Comparison of ENCODE assay signal across 22 mouse cellular contexts in the genomic region with DNA sequence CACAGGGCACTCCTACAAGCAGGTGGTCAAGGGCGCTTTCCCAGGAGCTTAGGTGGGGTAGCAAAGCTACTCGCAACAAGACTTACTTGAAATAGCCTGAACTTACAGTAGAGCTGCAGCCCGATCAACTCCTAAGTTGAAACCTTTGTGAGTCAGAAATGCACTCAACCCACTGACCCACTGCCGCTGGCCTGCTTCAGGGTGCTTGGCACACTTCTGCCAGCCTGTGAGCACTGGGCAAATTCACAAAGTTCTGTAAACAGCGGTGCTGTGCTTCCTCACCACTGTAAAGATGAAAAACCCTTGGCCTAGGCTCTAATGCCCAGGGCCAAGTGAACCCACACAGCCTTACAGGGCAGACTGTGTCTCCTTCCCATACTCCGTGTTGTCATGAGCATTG. TPM values are rescaled to one million over a fixed set of nuclear protein-coding genes. Genes with fewer than 3 reads are reported as not detected.
A peak's percentile ranks its signal among the peaks of the same experiment; 100 is the strongest.
DNase-seq lines count a peak whose midpoint lies in the region; ATAC-seq and TF ChIP-seq lines count a peak whose summit lies in the region.
"Had no signal": no experiment of that assay in that cellular context is flagged by ENCODE, and none has a peak within 500 bp of the region (broad histone marks: within the 10 kb centered on the region; RNA-seq: fewer than 3 reads in every experiment).

No protein-coding gene starts in this region.

- H3K4me1 ChIP-seq in lung, postnatal 0 days (ENCODE audit: insufficient read depth, low read depth, low read length), result peaks cover 4% of the 10 kb centered on the region; the same call in 1 of the 2 replicates
- H3K4me1 ChIP-seq in midbrain, embryonic 11.5 days (ENCODE audit: control insufficient read depth, insufficient read depth, low read length), result no peaks in the 10 kb centered on the region
- H3K4me1 ChIP-seq in midbrain, postnatal 0 days (ENCODE audit: insufficient read depth, low read length), result no peaks in the 10 kb centered on the region
- H3K4me1 ChIP-seq in limb, embryonic 10.5 days, result peaks cover 8% of the 10 kb centered on the region

- DNase-seq in lung, postnatal 0 days (ENCODE audit: low spot score), result no peak
- DNase-seq in lung, postnatal 4 days, result no peak
- DNase-seq in lung, postnatal 36 days, result peak; percentile 50
- no peak for DNase-seq in lung, adult 18-20 months
- DNase-seq in midbrain, embryonic 11.5 days (ENCODE audit: low spot score, missing footprints), result peak; percentile 74
- no peak for DNase-seq in midbrain, postnatal 0 days (ENCODE audit: low spot score)
- no peak for DNase-seq in limb, embryonic 10.5 days (ENCODE audit: low spot score)
- DNase-seq in cerebellum, adult 9-10 months, result no peak
- DNase-seq: adrenal gland, adult 2 months; adrenal gland, adult 8-10 months; adrenal gland, postnatal 10 days; adrenal gland, postnatal 14 days; adrenal gland, postnatal 25 days; adrenal gland, postnatal 36 days; B cell, adult 2 months; cerebellum, adult 11 months; cerebellum, adult 11-12 months had no signal

- H3K27ac ChIP-seq in lung, postnatal 0 days (ENCODE audit: low read length), result peak overlapping the region; percentile 26; the same call in 1 of the 2 replicates
- H3K27ac ChIP-seq in midbrain, embryonic 11.5 days (ENCODE audit: low read depth, low read length), result no peak overlapping the region
- H3K27ac ChIP-seq in midbrain, postnatal 0 days (ENCODE audit: low read depth, low read length), result no peak overlapping the region
- H3K27ac ChIP-seq in limb, embryonic 10.5 days, result 0 out of 2 replicates have a peak overlapping the region, but pooled peaks have one; percentile 11

- ATAC-seq in lung, postnatal 0 days, result no peak
- no peak for ATAC-seq in midbrain, embryonic 11.5 days (ENCODE audit: low FRiP score)
- no peak for ATAC-seq in midbrain, postnatal 0 days (ENCODE audit: low FRiP score)
- ATAC-seq: activated CD4-positive, CD25-positive, alpha-beta regulatory T cell, adult 4 months; CD4-positive, CD25-positive, alpha-beta regulatory T cell, adult 4 months; Patski had no signal

- no peaks in the 10 kb centered on the region for H3K9me3 ChIP-seq in lung, postnatal 0 days (ENCODE audit: low read length)
- no peaks in the 10 kb centered on the region for H3K9me3 ChIP-seq in midbrain, embryonic 11.5 days (ENCODE audit: control insufficient read depth, low read length)
- H3K9me3 ChIP-seq in midbrain, postnatal 0 days (ENCODE audit: low read length), result no peaks in the 10 kb centered on the region
- no peaks in the 10 kb centered on the region for H3K9me3 ChIP-seq in limb, embryonic 10.5 days (replicated peaks)
- H3K9me3 ChIP-seq: G1E had no signal

- H3K4me3 ChIP-seq in lung, postnatal 0 days (ENCODE audit: low read depth, low read length), result no peak overlapping the region
- H3K4me3 ChIP-seq in midbrain, embryonic 11.5 days (ENCODE audit: low read depth, low read length), result no peak overlapping the region
- no peak overlapping the region for H3K4me3 ChIP-seq in midbrain, postnatal 0 days (ENCODE audit: low read depth, low read length)
- no peak overlapping the region for H3K4me3 ChIP-seq in limb, embryonic 10.5 days

- WGBS in lung, postnatal 0 days, result 84% methylated on average over 6 of the region's 6 CpGs
- WGBS in midbrain, embryonic 11.5 days, result 93% methylated on average over 6 of the region's 6 CpGs
- WGBS in midbrain, postnatal 0 days, result 92% methylated on average over 6 of the region's 6 CpGs
- WGBS in limb, embryonic 10.5 days, result 94% methylated on average over 6 of the region's 6 CpGs

- H3K36me3 ChIP-seq in lung, postnatal 0 days (ENCODE audit: insufficient read depth, low read length), result no peaks in the 10 kb centered on the region
- no peaks in the 10 kb centered on the region for H3K36me3 ChIP-seq in midbrain, embryonic 11.5 days (ENCODE audit: control insufficient read depth, insufficient read depth, low read length)
- 0 out of 2 replicates have a peak, but pooled peaks cover 2% of the 10 kb centered on the region for H3K36me3 ChIP-seq in midbrain, postnatal 0 days (ENCODE audit: insufficient read depth, low read length)
- no peaks in the 10 kb centered on the region for H3K36me3 ChIP-seq in limb, embryonic 10.5 days

- TF ChIP-seq EP300 in lung, postnatal 0 days (IDR thresholded peaks at IDR 0.05), result no peak

- no peaks in the 10 kb centered on the region for H3K27me3 ChIP-seq in lung, postnatal 0 days (replicated peaks; ENCODE audit: insufficient read depth, low read length)
- no peaks in the 10 kb centered on the region for H3K27me3 ChIP-seq in midbrain, embryonic 11.5 days (ENCODE audit: control insufficient read depth, insufficient read depth, low read length)
- no peaks in the 10 kb centered on the region for H3K27me3 ChIP-seq in midbrain, postnatal 0 days (ENCODE audit: insufficient read depth, low read length)
- no peaks in the 10 kb centered on the region for H3K27me3 ChIP-seq in limb, embryonic 10.5 days (ENCODE audit: low read depth, poor library complexity, severe bottlenecking)
- H3K27me3 ChIP-seq: CH12.LX, Patski had no signal

- H3K4me2 ChIP-seq in lung, postnatal 0 days (replicated peaks; ENCODE audit: low read depth, low read length), result no peak overlapping the region
- H3K4me2 ChIP-seq in midbrain, embryonic 11.5 days, result no peak overlapping the region
- H3K4me2 ChIP-seq in midbrain, postnatal 0 days (ENCODE audit: low read depth, low read length, poor library complexity, severe bottlenecking), result no peak overlapping the region

- TF ChIP-seq CTCF in lung, postnatal 0 days (IDR thresholded peaks at IDR 0.05), result no peak
- TF ChIP-seq CTCF in midbrain, postnatal 0 days (IDR thresholded peaks at IDR 0.05), result no peak

- H3K9ac ChIP-seq in lung, postnatal 0 days (replicated peaks; ENCODE audit: low read depth), result no peak overlapping the region
- H3K9ac ChIP-seq in midbrain, embryonic 11.5 days (ENCODE audit: low read length), result no peak overlapping the region
- H3K9ac ChIP-seq in midbrain, postnatal 0 days (replicated peaks; ENCODE audit: low read length, poor library complexity, severe bottlenecking), result no peak overlapping the region

RNA-seq across cellular contexts. Expression of gene Rpl31, which starts 53.3 kb away (rescaled TPM):
- 379 and 423 TPM in 2 replicates for polyA plus RNA-seq in lung, postnatal 0 days (2015; fragmentation: Nextera tagmentation; extraction: Ambion mirVana)
- 430 and 474 TPM in 2 replicates for polyA plus RNA-seq in midbrain, embryonic 11.5 days (2014; fragmentation: Nextera tagmentation; extraction: Ambion mirVana)
- total RNA-seq in midbrain, postnatal 0 days (2014; rRNA removed), result 273 and 342 TPM in 2 replicates
- 346 and 367 TPM in 2 replicates for polyA plus RNA-seq in midbrain, postnatal 0 days (2015; fragmentation: Nextera tagmentation; extraction: Ambion mirVana)
- polyA plus RNA-seq in limb, embryonic 10.5 days (2016; fragmentation: Nextera tagmentation; extraction: Ambion mirVana), result 467 and 570 TPM in 2 replicates

RNA-seq across cellular contexts. Expression of gene Tbc1d8, which starts 57.6 kb away (rescaled TPM):
- polyA plus RNA-seq in lung, postnatal 0 days (2015; fragmentation: Nextera tagmentation; extraction: Ambion mirVana), result 14.5 and 18.0 TPM in 2 replicates
- polyA plus RNA-seq in midbrain, embryonic 11.5 days (2014; fragmentation: Nextera tagmentation; extraction: Ambion mirVana), result 4.6 and 5.4 TPM in 2 replicates
- total RNA-seq in midbrain, postnatal 0 days (2014; rRNA removed), result 18.3 and 20.2 TPM in 2 replicates
- polyA plus RNA-seq in midbrain, postnatal 0 days (2015; fragmentation: Nextera tagmentation; extraction: Ambion mirVana), result 8.5 TPM in 2 replicates
- polyA plus RNA-seq in limb, embryonic 10.5 days (2016; fragmentation: Nextera tagmentation; extraction: Ambion mirVana), result 3.6 and 5.1 TPM in 2 replicates

Comparison
In these comparisons a context has a peak if more than half of its experiments do, and no peak if none do; other contexts are left out.
1. DNase-seq: peak in lung, postnatal 36 days (single experiment) and midbrain, embryonic 11.5 days (single experiment); none in lung, postnatal 0 days (single experiment), lung, postnatal 4 days (0 of 2), lung, adult 18-20 months (0 of 2), midbrain, postnatal 0 days (single experiment), limb, embryonic 10.5 days (single experiment) and cerebellum, adult 9-10 months (single experiment).
2. H3K27ac ChIP-seq: peak in lung, postnatal 0 days (single experiment) and limb, embryonic 10.5 days (single experiment); none in midbrain, embryonic 11.5 days (single experiment) and midbrain, postnatal 0 days (single experiment).